Mouse (Mus musculus): ENCODE results near the gene Asb8.

The Asb8 gene

GRCm38 (mm10) chr15:98165525-98165924 is at the start of gene Asb8:
TSS of gene Asb8 (minus strand) at chr15:98165625.
- DNase-seq (ENCODE audit: low spot score): no peak

GRCm38 (mm10) chr15:98214130-98214529 is 48.7 kb upstream of the Asb8 start:
- no peak for DNase-seq (ENCODE audit: low spot score)

- DNase-seq (ENCODE audit: low spot score): no peak
Measured at GRCm38 (mm10) chr15:98213336-98213870, 48.0 kb upstream of the Asb8 start.

- no peak for DNase-seq (ENCODE audit: low spot score)
Measured at GRCm38 (mm10) chr15:98209676-98210075, 44.3 kb upstream of the Asb8 start.

- DNase-seq (ENCODE audit: low spot score): no peak
Measured at GRCm38 (mm10) chr15:98195442-98195841, 30.0 kb upstream of the Asb8 start, which contains the start of gene Olfr288. TSS of gene Olfr288 (minus strand) at chr15:98195542.

GRCm38 (mm10) chr15:98184456-98184855 is 19.0 kb upstream of the Asb8 start:
- no peak for DNase-seq (ENCODE audit: low spot score)

GRCm38 (mm10) chr15:98181856-98182570 is 16.6 kb upstream of the Asb8 start:
- DNase-seq (ENCODE audit: low spot score): no peak

GRCm38 (mm10) chr15:98181132-98181711 is 15.8 kb upstream of the Asb8 start:
- peak; percentile 92 for DNase-seq (ENCODE audit: low spot score)

GRCm38 (mm10) chr15:98180567-98181131 is 15.2 kb upstream of the Asb8 start:
- no peak for DNase-seq (ENCODE audit: low spot score)

- DNase-seq (ENCODE audit: low spot score): no peak
Measured at GRCm38 (mm10) chr15:98177320-98177719, 11.9 kb upstream of the Asb8 start.

- DNase-seq (ENCODE audit: low spot score): no peak
Measured at GRCm38 (mm10) chr15:98173821-98174220, 8.4 kb upstream of the Asb8 start.

GRCm38 (mm10) chr15:98172113-98172512 is 6.7 kb upstream of the Asb8 start:
- DNase-seq (ENCODE audit: low spot score): no peak

GRCm38 (mm10) chr15:98170917-98171316 is 5.5 kb upstream of the Asb8 start:
- DNase-seq (ENCODE audit: low spot score): no peak

GRCm38 (mm10) chr15:98170365-98170764 is 4.9 kb upstream of the Asb8 start:
- DNase-seq (ENCODE audit: low spot score): no peak

GRCm38 (mm10) chr15:98168622-98169004 is 3.2 kb upstream of the Asb8 start:
- no peak for DNase-seq (ENCODE audit: low spot score)

- DNase-seq (ENCODE audit: low spot score): peak; percentile 74
Measured at GRCm38 (mm10) chr15:98167645-98168621, 2.5 kb upstream of the Asb8 start.

- DNase-seq (ENCODE audit: low spot score): no peak
Measured at GRCm38 (mm10) chr15:98166963-98167644, 1.7 kb upstream of the Asb8 start, which contains the start of gene Ccdc184. TSS of gene Ccdc184 (plus strand) at chr15:98167158.

GRCm38 (mm10) chr15:98162561-98162960 is 2.9 kb downstream of the Asb8 start:
- no peak for DNase-seq (ENCODE audit: low spot score)

- no peak for DNase-seq (ENCODE audit: low spot score)
Measured at GRCm38 (mm10) chr15:98161026-98161805, 4.2 kb downstream of the Asb8 start.

GRCm38 (mm10) chr15:98157253-98157652 is 8.2 kb downstream of the Asb8 start:
- DNase-seq (ENCODE audit: low spot score): no peak
